Mouse (Mus musculus): ENCODE measurements around the gene Atp13a1. TPM values are rescaled to one million over a fixed set of nuclear protein-coding genes. Genes with fewer than 3 reads are reported as not detected.

Gene Atp13a1
- polyA plus RNA-seq, 1 experiment from 2014 or later: 50.0 TPM

GRCm38 (mm10) chr8:69853869-69854268 is 62.9 kb downstream of the Atp13a1 start:
- no peak for ATAC-seq
- 91% methylated on average over 10 of the region's 10 CpGs for WGBS

More at GRCm38 (mm10) chr8:69853869-69854268, 62.9 kb downstream of the Atp13a1 start:
- H3K36me3 ChIP-seq (ENCODE audit: control insufficient read depth, insufficient read depth, low read length): no peaks in the 10 kb centered on the region
- H3K27ac ChIP-seq (ENCODE audit: low read length): no peak overlapping the region
- no peak overlapping the region for H3K4me2 ChIP-seq (ENCODE audit: low read depth, low read length)
- H3K9ac ChIP-seq (ENCODE audit: low read depth, low read length): no peak overlapping the region
- H3K9me3 ChIP-seq (ENCODE audit: control insufficient read depth, low read length): no peaks in the 10 kb centered on the region
- no peaks in the 10 kb centered on the region for H3K4me1 ChIP-seq (ENCODE audit: control insufficient read depth, insufficient read depth, low read length)
- H3K27me3 ChIP-seq (replicated peaks; ENCODE audit: control insufficient read depth, insufficient read depth, low read length): no peaks in the 10 kb centered on the region
- H3K4me3 ChIP-seq (ENCODE audit: low read length): no peak overlapping the region

Other genes with a start within 250 kb of the Atp13a1 start
- 15.1 and 16.4 TPM in 2 replicates for gene Zfp868, start 165.6 kb upstream of the Atp13a1 start, polyA plus RNA-seq (2015; fragmentation: Nextera tagmentation; extraction: Ambion mirVana)
- 0.84 and 1.2 TPM in 2 replicates for gene Zfp964, start 136.7 kb upstream of the Atp13a1 start, polyA plus RNA-seq (2015; fragmentation: Nextera tagmentation; extraction: Ambion mirVana)
- 21.6 and 23.2 TPM in 2 replicates for gene Zfp869, start 80.4 kb upstream of the Atp13a1 start, polyA plus RNA-seq (2015; fragmentation: Nextera tagmentation; extraction: Ambion mirVana)
- gene Zfp963, start 41.2 kb upstream of the Atp13a1 start, polyA plus RNA-seq (2015; fragmentation: Nextera tagmentation; extraction: Ambion mirVana): 4.9 and 6.2 TPM in 2 replicates
- gene Gm20422, start 16.3 kb upstream of the Atp13a1 start, polyA plus RNA-seq (2015; fragmentation: Nextera tagmentation; extraction: Ambion mirVana): 0.54 TPM in 1 of 2 replicates, not detected in the other
- 15.6 and 16.7 TPM in 2 replicates for gene Zfp866, start within 50 bp of the Atp13a1 start, polyA plus RNA-seq (2015; fragmentation: Nextera tagmentation; extraction: Ambion mirVana)
- 8.2 and 13.5 TPM in 2 replicates for gene Gmip, start 17.5 kb downstream of the Atp13a1 start, polyA plus RNA-seq (2015; fragmentation: Nextera tagmentation; extraction: Ambion mirVana)
- gene Lpar2, start 31.3 kb downstream of the Atp13a1 start, polyA plus RNA-seq (2015; fragmentation: Nextera tagmentation; extraction: Ambion mirVana): 0.26 and 0.32 TPM in 2 replicates
- gene Pbx4, start 41.3 kb downstream of the Atp13a1 start, polyA plus RNA-seq (2015; fragmentation: Nextera tagmentation; extraction: Ambion mirVana): 2.7 and 2.9 TPM in 2 replicates
- 0.51 and 0.53 TPM in 2 replicates for gene Cilp2, start 96.5 kb downstream of the Atp13a1 start, polyA plus RNA-seq (2015; fragmentation: Nextera tagmentation; extraction: Ambion mirVana)
- gene Tssk6, start 111.0 kb downstream of the Atp13a1 start, polyA plus RNA-seq (2015; fragmentation: Nextera tagmentation; extraction: Ambion mirVana): 2.8 TPM in 2 replicates
- gene Ndufa13, start 111.4 kb downstream of the Atp13a1 start, polyA plus RNA-seq (2015; fragmentation: Nextera tagmentation; extraction: Ambion mirVana): 233 and 243 TPM in 2 replicates
- 3.2 and 3.8 TPM in 2 replicates for gene Yjefn3, start 111.5 kb downstream of the Atp13a1 start, polyA plus RNA-seq (2015; fragmentation: Nextera tagmentation; extraction: Ambion mirVana)
- 36.0 and 38.9 TPM in 2 replicates for gene Gatad2a, start 205.2 kb downstream of the Atp13a1 start, polyA plus RNA-seq (2015; fragmentation: Nextera tagmentation; extraction: Ambion mirVana)